Mouse (Mus musculus) lung, postnatal 4 days (tissue): ENCODE measurements around the gene Arl8a.
"Not testable (repeated sequence)": the region's sequence is repeated elsewhere in the genome, so short reads cannot be mapped to it uniquely, and the experiment has no call there.

Experiments
- DNase-seq, 2 experiments: peaks; one replicate each; pipeline ENCODE4 v3.0.0; 2021

Gene Arl8a

GRCm38 (mm10) chr1:135146077-135146945 lies at the start of gene Arl8a:
Gene Arl8a, plus strand, starts transcription at chr1:135146824.
- DNase-seq, result peak; percentile 88 to 94

GRCm38 (mm10) chr1:135097441-135097840 lies 49.2 kb upstream of the Arl8a start:
- DNase-seq, result no peak

- no peak for DNase-seq
These were observed 48.2 kb upstream of the Arl8a start for GRCm38 (mm10) chr1:135098441-135098840.

- no peak for DNase-seq
These were observed 46.2 kb upstream of the Arl8a start for GRCm38 (mm10) chr1:135100400-135100799.

GRCm38 (mm10) chr1:135105124-135105523 lies 41.5 kb upstream of the Arl8a start, which contains the start of gene Lgr6:
Gene Lgr6, minus strand, starts transcription at chr1:135105276.
- DNase-seq, result peak in 1 of 2 experiments; percentile 53

- peak; percentile 72 to 80 for DNase-seq
These were observed 40.7 kb upstream of the Arl8a start for GRCm38 (mm10) chr1:135105951-135106350.

- DNase-seq, result peak in 1 of 2 experiments; percentile 38
These were observed 38.0 kb upstream of the Arl8a start for GRCm38 (mm10) chr1:135108611-135109010.

GRCm38 (mm10) chr1:135110075-135110474 lies 36.5 kb upstream of the Arl8a start:
- DNase-seq, result peak; percentile 49 to 77

GRCm38 (mm10) chr1:135111271-135111670 lies 35.4 kb upstream of the Arl8a start:
- DNase-seq, result not testable (repeated sequence)

GRCm38 (mm10) chr1:135112661-135113060 lies 34.0 kb upstream of the Arl8a start:
- DNase-seq, result peak; percentile 46 to 57

- DNase-seq, result no peak
These were observed 21.9 kb upstream of the Arl8a start for GRCm38 (mm10) chr1:135124573-135125363.

- DNase-seq, result peak in 1 of 2 experiments; percentile 60
These were observed 20.6 kb upstream of the Arl8a start for GRCm38 (mm10) chr1:135125990-135126389.

- DNase-seq, result no peak
These were observed 20.1 kb upstream of the Arl8a start for GRCm38 (mm10) chr1:135126443-135127027.

GRCm38 (mm10) chr1:135128011-135128441 lies 18.6 kb upstream of the Arl8a start:
- no peak for DNase-seq

- no peak for DNase-seq
These were observed 17.6 kb upstream of the Arl8a start for GRCm38 (mm10) chr1:135128986-135129385.

GRCm38 (mm10) chr1:135129543-135130183 lies 17.0 kb upstream of the Arl8a start:
- DNase-seq, result no peak

GRCm38 (mm10) chr1:135130376-135131018 lies 16.1 kb upstream of the Arl8a start:
- no peak for DNase-seq

GRCm38 (mm10) chr1:135131034-135131433 lies 15.6 kb upstream of the Arl8a start:
- DNase-seq, result peak; percentile 69 to 72

GRCm38 (mm10) chr1:135131560-135131959 lies 15.1 kb upstream of the Arl8a start:
- DNase-seq, result no peak

GRCm38 (mm10) chr1:135132473-135132872 lies 14.2 kb upstream of the Arl8a start, which contains the start of gene Ptpn7:
Gene Ptpn7, plus strand, starts transcription at chr1:135132700.
- peak; percentile 90 to 93 for DNase-seq

- DNase-seq, result peak; percentile 42 to 47
These were observed 13.7 kb upstream of the Arl8a start for GRCm38 (mm10) chr1:135132893-135133369.
